Mouse (Mus musculus): ENCODE results near the gene Mtmr2. TPM values are rescaled to one million over a fixed set of nuclear protein-coding genes. Genes with fewer than 3 reads are reported as not detected.
A peak's percentile ranks its signal among the peaks of the same experiment; 100 is the strongest.

Gene Mtmr2
- polyA plus RNA-seq, 1 experiment from 2014 or later, result 62.6 TPM

GRCm38 (mm10) chr9:13820774-13821173, 72.6 kb downstream of the Mtmr2 start:
- Histone ChIP-seq H3K36me3 (ENCODE audit: insufficient read depth, low read length) (peaks cover 26% of the 10 kb centered on the region), H3K27me3 (replicated peaks; ENCODE audit: insufficient read depth, low read length) (no peaks in the 10 kb centered on the region), H3K9me3 (ENCODE audit: low read length) (no peaks in the 10 kb centered on the region), H3K4me3 (ENCODE audit: low read depth, low read length) (no peak overlapping the region), H3K9ac (replicated peaks; ENCODE audit: low read depth) (no peak overlapping the region), H3K4me1 (ENCODE audit: insufficient read depth, low read depth, low read length) (peaks cover 6% of the 10 kb centered on the region), H3K4me2 (replicated peaks; ENCODE audit: low read depth, low read length) (no peak overlapping the region), H3K27ac (ENCODE audit: low read length) (no peak overlapping the region)
- DNase-seq (ENCODE audit: low spot score) (no peak), ATAC-seq (no peak)
- 89% methylated on average over 3 of the region's 3 CpGs for WGBS
- no peak for TF ChIP-seq CTCF (IDR thresholded peaks at IDR 0.05)
- no peak for TF ChIP-seq EP300 (IDR thresholded peaks at IDR 0.05)

DNA sequence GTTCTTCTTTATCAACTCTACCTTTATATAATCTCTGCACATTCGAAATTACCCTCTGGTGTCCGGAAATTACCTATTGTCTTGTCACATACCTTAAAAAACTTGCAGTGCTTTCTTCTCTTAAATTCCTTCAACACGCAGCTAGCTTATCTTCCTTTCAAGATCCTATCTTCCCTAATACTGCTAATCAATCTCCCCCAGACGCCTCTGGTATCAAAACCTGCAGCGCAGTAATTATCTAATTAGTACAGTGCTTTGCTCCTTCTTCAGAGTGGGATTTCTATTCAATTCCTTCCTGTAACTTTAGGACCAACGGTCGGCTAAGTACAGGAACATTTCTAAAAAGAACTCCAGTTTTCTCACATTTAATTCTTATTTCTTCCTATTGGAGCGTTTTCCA, 77.7 kb downstream of the Mtmr2 start:
- WGBS, result under 1% methylated on average over 8 of the region's 8 CpGs
- Histone ChIP-seq H3K27ac (ENCODE audit: low read length) (peak overlapping the region; percentile 98), H3K27me3 (replicated peaks; ENCODE audit: insufficient read depth, low read length) (no peaks in the 10 kb centered on the region), H3K4me2 (replicated peaks; ENCODE audit: low read depth, low read length) (peak overlapping the region; percentile 82), H3K4me3 (ENCODE audit: low read depth, low read length) (peak overlapping the region; percentile 89), H3K9me3 (ENCODE audit: low read length) (no peaks in the 10 kb centered on the region), H3K9ac (replicated peaks; ENCODE audit: low read depth) (peak overlapping the region; percentile 77), H3K36me3 (ENCODE audit: insufficient read depth, low read length) (peaks cover 5% of the 10 kb centered on the region), H3K4me1 (ENCODE audit: insufficient read depth, low read depth, low read length) (peaks cover 10% of the 10 kb centered on the region)
- no peak for TF ChIP-seq EP300 (IDR thresholded peaks at IDR 0.05)
- TF ChIP-seq CTCF (IDR thresholded peaks at IDR 0.05), result no peak
- DNase-seq (ENCODE audit: low spot score) (no peak), ATAC-seq (no peak)

GRCm38 (mm10) chr9:13826391-13826805, 78.2 kb downstream of the Mtmr2 start:
- H3K4me3 ChIP-seq (ENCODE audit: low read depth, low read length), result peak overlapping the region; percentile 89
- TF ChIP-seq CTCF (IDR thresholded peaks at IDR 0.05) (no peak), EP300 (IDR thresholded peaks at IDR 0.05) (0 out of 2 replicates have a peak, but pooled peaks have one; percentile 8)
- peak overlapping the region; percentile 82 for H3K4me2 ChIP-seq (replicated peaks; ENCODE audit: low read depth, low read length)
- under 1% methylated on average over 27 of the region's 31 CpGs for WGBS
- peak; percentile 81 for DNase-seq (ENCODE audit: low spot score)
- no peaks in the 10 kb centered on the region for H3K9me3 ChIP-seq (ENCODE audit: low read length)
- peak overlapping the region; percentile 98 for H3K27ac ChIP-seq (ENCODE audit: low read length)
- peak overlapping the region; percentile 77 for H3K9ac ChIP-seq (replicated peaks; ENCODE audit: low read depth)
- peaks cover 10% of the 10 kb centered on the region for H3K4me1 ChIP-seq (ENCODE audit: insufficient read depth, low read depth, low read length)
- H3K36me3 ChIP-seq (ENCODE audit: insufficient read depth, low read length), result peaks cover 10% of the 10 kb centered on the region
- H3K27me3 ChIP-seq (replicated peaks; ENCODE audit: insufficient read depth, low read length), result no peaks in the 10 kb centered on the region
- peak; percentile 14 for ATAC-seq

DNA sequence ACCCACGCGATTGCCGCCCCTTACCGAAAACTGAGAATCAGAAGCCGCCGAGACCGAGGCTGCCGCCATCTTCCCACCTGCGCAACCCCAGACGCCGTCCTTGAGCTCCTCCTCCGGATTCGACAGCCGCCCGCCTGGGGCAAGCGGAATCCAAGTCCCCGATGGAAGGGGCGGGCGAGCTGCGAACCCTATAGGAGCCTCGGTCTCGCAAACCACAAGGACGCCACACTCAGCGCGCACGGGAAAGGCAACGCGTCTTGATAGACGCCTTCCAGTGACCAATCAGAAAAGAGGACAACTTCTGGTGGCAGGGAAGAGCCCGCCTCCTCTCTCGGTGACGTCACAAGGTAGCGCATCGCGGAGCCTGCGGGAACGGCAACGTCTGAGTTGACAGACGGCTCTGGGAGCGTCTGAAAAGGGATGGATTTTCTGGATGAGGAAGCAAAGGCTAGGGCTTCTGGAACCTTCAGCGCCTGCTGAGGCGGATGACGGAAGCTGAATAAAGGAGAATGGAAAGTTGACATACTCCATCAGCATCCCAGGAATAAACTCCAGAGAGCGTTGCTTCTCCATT, 78.7 kb downstream of the Mtmr2 start, which contains the start of gene Cep57:
Gene Cep57 (minus strand): TSS at position 276 of the 574 bp plus-strand sequence.
- WGBS, result under 1% methylated on average over 44 of the region's 44 CpGs
- Histone ChIP-seq H3K27ac (ENCODE audit: low read length) (peak within 1 kb of the TSS; percentile 99), H3K9ac (replicated peaks; ENCODE audit: low read depth) (peak within 1 kb of the TSS; percentile 88), H3K4me1 (ENCODE audit: insufficient read depth, low read depth, low read length) (peaks cover 10% of the 10 kb centered on the region), H3K27me3 (replicated peaks; ENCODE audit: insufficient read depth, low read length) (no peaks in the 10 kb centered on the region), H3K9me3 (ENCODE audit: low read length) (no peaks in the 10 kb centered on the region), H3K4me2 (replicated peaks; ENCODE audit: low read depth, low read length) (peak within 1 kb of the TSS; percentile 91), H3K4me3 (ENCODE audit: low read depth, low read length) (peak within 1 kb of the TSS; percentile 89), H3K36me3 (ENCODE audit: insufficient read depth, low read length) (peaks cover 15% of the 10 kb centered on the region; the same call in 1 of the 2 replicates)
- TF ChIP-seq CTCF (IDR thresholded peaks at IDR 0.05) (no peak), EP300 (IDR thresholded peaks at IDR 0.05) (0 out of 2 replicates have a peak, but pooled peaks have one; percentile 5)
- DNase-seq (ENCODE audit: low spot score), result peak; percentile 99
- peak; percentile 86 for ATAC-seq

DNA sequence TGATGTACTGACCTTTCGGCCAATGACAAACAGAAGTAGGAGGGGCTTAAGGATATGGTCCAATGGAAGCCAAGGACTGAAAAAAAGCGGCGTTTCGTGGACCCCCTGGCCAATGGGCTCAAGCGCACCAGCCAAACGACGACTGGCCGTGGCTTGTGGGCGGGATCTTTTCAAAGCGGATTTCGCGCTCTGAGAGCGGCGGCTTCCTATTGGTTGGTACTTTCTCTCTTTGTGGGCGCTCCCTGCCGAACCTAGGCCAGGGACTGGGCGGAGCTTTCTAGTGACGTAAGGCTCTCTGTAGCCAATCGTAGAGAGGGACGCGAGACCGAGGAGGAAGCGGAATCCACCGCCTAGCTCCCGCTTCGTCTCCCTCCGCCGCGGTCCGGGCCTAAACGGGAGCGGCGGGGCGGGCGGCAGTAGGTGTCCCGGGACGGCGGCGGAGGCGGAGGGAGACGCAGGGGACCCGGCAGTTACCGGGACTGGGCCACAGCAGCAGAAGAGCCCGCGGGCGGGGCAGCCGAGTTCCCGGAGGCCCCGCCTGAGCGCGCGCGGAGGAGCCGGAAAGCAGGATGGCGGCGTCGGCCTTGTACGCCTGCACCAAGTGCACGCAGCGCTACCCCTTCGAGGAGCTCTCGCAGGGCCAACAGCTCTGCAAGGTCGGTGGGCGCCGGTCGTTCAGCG, 79.3 kb downstream of the Mtmr2 start, which contains the start of gene Fam76b:
Gene Fam76b (plus strand): TSS at position 311 of the 681 bp plus-strand sequence.
- WGBS, result under 1% methylated on average over 57 of the region's 67 CpGs
- peaks cover 10% of the 10 kb centered on the region for H3K4me1 ChIP-seq (ENCODE audit: insufficient read depth, low read depth, low read length)
- H3K4me2 ChIP-seq (replicated peaks; ENCODE audit: low read depth, low read length), result peak within 1 kb of the TSS; percentile 91
- peak; percentile 100 for DNase-seq (ENCODE audit: low spot score)
- peak within 1 kb of the TSS; percentile 99 for H3K27ac ChIP-seq (ENCODE audit: low read length)
- H3K9ac ChIP-seq (replicated peaks; ENCODE audit: low read depth), result peak within 1 kb of the TSS; percentile 88
- peak; percentile 91 for ATAC-seq
- H3K36me3 ChIP-seq (ENCODE audit: insufficient read depth, low read length), result peaks cover 19% of the 10 kb centered on the region; the same call in 1 of the 2 replicates
- no peaks in the 10 kb centered on the region for H3K27me3 ChIP-seq (replicated peaks; ENCODE audit: insufficient read depth, low read length)
- TF ChIP-seq EP300 (IDR thresholded peaks at IDR 0.05) (no peak), CTCF (IDR thresholded peaks at IDR 0.05) (no peak)
- no peaks in the 10 kb centered on the region for H3K9me3 ChIP-seq (ENCODE audit: low read length)
- H3K4me3 ChIP-seq (ENCODE audit: low read depth, low read length), result peak within 1 kb of the TSS; percentile 89

- DNase-seq (ENCODE audit: low spot score) (peak; percentile 81), ATAC-seq (peak; percentile 17)
- WGBS, result under 1% methylated on average over 23 of the region's 23 CpGs
- Histone ChIP-seq H3K9me3 (ENCODE audit: low read length) (no peaks in the 10 kb centered on the region), H3K4me2 (replicated peaks; ENCODE audit: low read depth, low read length) (peak overlapping the region; percentile 91), H3K9ac (replicated peaks; ENCODE audit: low read depth) (peak overlapping the region; percentile 88), H3K27ac (ENCODE audit: low read length) (peak overlapping the region; percentile 99), H3K4me1 (ENCODE audit: insufficient read depth, low read depth, low read length) (peaks cover 10% of the 10 kb centered on the region), H3K36me3 (ENCODE audit: insufficient read depth, low read length) (peaks cover 25% of the 10 kb centered on the region; the same call in 1 of the 2 replicates), H3K27me3 (replicated peaks; ENCODE audit: insufficient read depth, low read length) (no peaks in the 10 kb centered on the region), H3K4me3 (ENCODE audit: low read depth, low read length) (peak overlapping the region; percentile 80)
- TF ChIP-seq CTCF (IDR thresholded peaks at IDR 0.05) (peak; percentile 36), EP300 (IDR thresholded peaks at IDR 0.05) (no peak)
Observed at GRCm38 (mm10) chr9:13828087-13828441, 79.9 kb downstream of the Mtmr2 start.

Data from lung, postnatal 0 days (tissue).